Mouse (Mus musculus) CH12.LX (cell line): ENCODE measurements around the gene Ccdc3. TPM values are rescaled to one million over a fixed set of nuclear protein-coding genes. Genes with fewer than 3 reads are reported as not detected.

Source experiments
- DNase-seq: peaks from one replicate; pipeline ENCODE4 v3.0.0-alpha.2; 2013; ENCODE audit errors: extremely low read depth
- H3K27ac ChIP-seq: 2 replicates; pipeline ENCODE4 v1.5.1; 2012; ENCODE audit warnings: low read depth, mild to moderate bottlenecking, control low read depth, moderate library complexity; ENCODE audit not compliant: insufficient read depth
- H3K27me3 ChIP-seq: replicated peaks from 2 replicates; pipeline ENCODE3; 2012; ENCODE audit warnings: inconsistent platforms
- H3K36me3 ChIP-seq, 2 experiments: replicated peaks in 1 of 2; 2 replicates each; pipeline versions ENCODE3 to v1.6.1; 2012; ENCODE audit warnings: inconsistent platforms in 1 of 2, low read length in 1 of 2, mild to moderate bottlenecking in 1 of 2, mixed read lengths in 1 of 2, moderate library complexity in 1 of 2; ENCODE audit not compliant: control insufficient read depth in 1 of 2, insufficient read depth in 1 of 2
- H3K4me1 ChIP-seq, 2 experiments: 2 replicates each; pipeline ENCODE4 v1.6.1; 2012; ENCODE audit warnings: inconsistent platforms in 1 of 2, moderate library complexity in 1 of 2; ENCODE audit not compliant: insufficient read depth in 2 of 2, control insufficient read depth in 1 of 2
- H3K4me2 ChIP-seq: 2 replicates; pipeline ENCODE4 v1.6.1; 2012; ENCODE audit warnings: low read depth, mild to moderate bottlenecking, control low read depth; ENCODE audit not compliant: poor library complexity, insufficient read depth, severe bottlenecking
- H3K4me3 ChIP-seq, 3 experiments: fragments of 150-350 bp in 1 of 3; sonication (generic) in 1 of 3; replicated peaks in 1 of 3; 2 replicates each; pipeline versions ENCODE3 to v1.5.1; 2011 to 2012; ENCODE audit warnings: low read depth in 2 of 3, low read length in 2 of 3, mild to moderate bottlenecking in 2 of 3, moderate library complexity in 2 of 3, control low read depth in 1 of 3, improper control_type of control experiment in 1 of 3, inconsistent platforms in 1 of 3, mixed read lengths in 1 of 3; ENCODE audit not compliant: poor library complexity in 1 of 3
- H3K79me2 ChIP-seq: replicated peaks from 2 replicates; pipeline ENCODE4 v1.6.1; 2012; ENCODE audit warnings: mild to moderate bottlenecking, moderate library complexity; ENCODE audit not compliant: control insufficient read depth, poor library complexity, insufficient read depth, severe bottlenecking; ENCODE audit errors: extremely low read depth
- H3K9ac ChIP-seq: 2 replicates; pipeline ENCODE4 v1.6.1; 2012; ENCODE audit warnings: low read depth, mild to moderate bottlenecking, control low read depth, moderate library complexity; ENCODE audit not compliant: insufficient read depth
- H3K9me3 ChIP-seq: replicated peaks from 2 replicates; pipeline ENCODE3; 2012; ENCODE audit warnings: low read length, inconsistent platforms, mixed read lengths
- BHLHE40 ChIP-seq: IDR thresholded peaks from 2 replicates; pipeline ENCODE4 v1.6.1; 2011; ENCODE audit warnings: mild to moderate bottlenecking, low read depth, low read length, improper control_type of control experiment
- CTCF ChIP-seq, 2 experiments: IDR thresholded peaks in 1 of 2; conservative IDR thresholded peaks in 1 of 2; 2 replicates each; pipeline ENCODE4 v1.5.1; 2011 to 2012; ENCODE audit warnings: low read depth in 2 of 2, low read length in 2 of 2, improper control_type of control experiment in 1 of 2, inconsistent platforms in 1 of 2, mild to moderate bottlenecking in 1 of 2, moderate library complexity in 1 of 2
- E2F4 ChIP-seq: IDR thresholded peaks from 2 replicates; pipeline ENCODE4 v1.6.1; 2011; ENCODE audit warnings: low read depth, low read length, improper control_type of control experiment; ENCODE audit not compliant: insufficient replicate concordance
- IRF4 ChIP-seq: IDR thresholded peaks from 2 replicates; pipeline ENCODE4 v1.6.1; 2014; ENCODE audit warnings: low read depth, mild to moderate bottlenecking, inconsistent platforms, low read length, improper control_type of control experiment
- MAFK ChIP-seq: IDR thresholded peaks from 2 replicates; pipeline ENCODE4 v1.6.1; 2011; ENCODE audit warnings: low read length, improper control_type of control experiment; ENCODE audit not compliant: insufficient replicate concordance
- MEF2A ChIP-seq: IDR thresholded peaks from 2 replicates; pipeline ENCODE4 v1.6.1; 2014; ENCODE audit warnings: low read depth, mild to moderate bottlenecking, inconsistent platforms, low read length, improper control_type of control experiment, borderline replicate concordance
- MXI1 ChIP-seq: IDR thresholded peaks from 2 replicates; pipeline ENCODE4 v1.6.1; 2011; ENCODE audit warnings: mild to moderate bottlenecking, low read depth, low read length, improper control_type of control experiment
- MYC ChIP-seq: IDR thresholded peaks from 2 replicates; pipeline ENCODE4 v1.6.1; 2011; ENCODE audit warnings: low read depth, mild to moderate bottlenecking, improper control_type of control experiment, low read length
- PAX5 ChIP-seq: IDR thresholded peaks from 2 replicates; pipeline ENCODE4 v1.6.1; 2012; ENCODE audit warnings: low read length, inconsistent platforms, mixed read lengths
- POLR2A ChIP-seq: IDR thresholded peaks from 2 replicates; pipeline ENCODE4 v1.6.1; 2011; ENCODE audit warnings: low read depth, mild to moderate bottlenecking, improper control_type of control experiment, low read length
- POLR2AphosphoS2 ChIP-seq: IDR thresholded peaks from 2 replicates; pipeline ENCODE4 v1.6.1; 2011; ENCODE audit warnings: low read depth, low read length, improper control_type of control experiment
- RAD21 ChIP-seq: IDR thresholded peaks from 2 replicates; pipeline ENCODE4 v1.6.1; 2011; ENCODE audit warnings: low read depth, mild to moderate bottlenecking, low read length, improper control_type of control experiment, moderate library complexity
- RCOR1 ChIP-seq: conservative IDR thresholded peaks from 2 replicates; pipeline ENCODE4 v1.6.1; 2012; ENCODE audit warnings: low read depth, mild to moderate bottlenecking, inconsistent platforms, low read length, improper control_type of control experiment
- SIN3A ChIP-seq: IDR thresholded peaks from 2 replicates; pipeline ENCODE4 v1.6.1; 2012; ENCODE audit warnings: low read length, improper control_type of control experiment, inconsistent platforms
- TBP ChIP-seq: conservative IDR thresholded peaks from 2 replicates; pipeline ENCODE4 v1.6.1; 2011; ENCODE audit warnings: low read depth, low read length, improper control_type of control experiment
- TCF12 ChIP-seq: IDR thresholded peaks from 2 replicates; pipeline ENCODE4 v1.6.1; 2014; ENCODE audit warnings: low read depth, mild to moderate bottlenecking, inconsistent platforms, low read length, improper control_type of control experiment
- UBTF ChIP-seq: IDR thresholded peaks from 2 replicates; pipeline ENCODE4 v1.6.1; 2012; ENCODE audit warnings: low read depth, mild to moderate bottlenecking, inconsistent platforms, low read length, improper control_type of control experiment, moderate library complexity
- USF1 ChIP-seq: IDR thresholded peaks from 2 replicates; pipeline ENCODE4 v1.6.1; 2014; ENCODE audit warnings: low read depth, mild to moderate bottlenecking, inconsistent platforms, low read length, improper control_type of control experiment
- USF2 ChIP-seq: conservative IDR thresholded peaks from 2 replicates; pipeline ENCODE4 v1.6.1; 2011; ENCODE audit warnings: low read depth, low read length, improper control_type of control experiment
- ZMIZ1 ChIP-seq: IDR thresholded peaks from 2 replicates; pipeline ENCODE4 v1.6.1; 2012; ENCODE audit warnings: low read depth, mild to moderate bottlenecking, inconsistent platforms, low read length, improper control_type of control experiment
- dilution Hi-C: fragments of 300-500 bp; cut with MboI; formaldehyde crosslinking; loops from 2 replicates; pipeline ENCODE4 v1.14.3; 2020; ENCODE audit warnings: low sequenced_read_pairs; ENCODE audit not compliant: extremely low pct_unique_long_range_greater_than_20kb, extremely low pct_ligation_motif_present
- in situ Hi-C: fragments of 300-500 bp; cut with MboI; formaldehyde crosslinking; loops from 3 replicates; pipeline ENCODE4 v1.14.3; 2019; ENCODE audit warnings: low sequenced_read_pairs, low pct_ligation_motif_present, low pct_unique_long_range_greater_than_20kb, mixed read lengths
- polyA plus RNA-seq: library from polyadenylated mRNA; unstranded; fragments of >175 nt; gene quantifications from 2 replicates; pipeline ENCODE4 v1.2.1, GENCODE M21; 2012; ENCODE audit warnings: low read depth; ENCODE audit not compliant: insufficient read length
- total RNA-seq, 2 experiments: library from RNA; depleted of rRNA; stranded (reverse); fragments of 300-350 nt in 1 of 2; fragments of >200 nt in 1 of 2; gene quantifications; 2 replicates each; pipeline ENCODE4 v1.2.3; 2012 to 2014

Gene Ccdc3
- total and polyA plus RNA-seq, 3 experiments = not detected

DNA sequence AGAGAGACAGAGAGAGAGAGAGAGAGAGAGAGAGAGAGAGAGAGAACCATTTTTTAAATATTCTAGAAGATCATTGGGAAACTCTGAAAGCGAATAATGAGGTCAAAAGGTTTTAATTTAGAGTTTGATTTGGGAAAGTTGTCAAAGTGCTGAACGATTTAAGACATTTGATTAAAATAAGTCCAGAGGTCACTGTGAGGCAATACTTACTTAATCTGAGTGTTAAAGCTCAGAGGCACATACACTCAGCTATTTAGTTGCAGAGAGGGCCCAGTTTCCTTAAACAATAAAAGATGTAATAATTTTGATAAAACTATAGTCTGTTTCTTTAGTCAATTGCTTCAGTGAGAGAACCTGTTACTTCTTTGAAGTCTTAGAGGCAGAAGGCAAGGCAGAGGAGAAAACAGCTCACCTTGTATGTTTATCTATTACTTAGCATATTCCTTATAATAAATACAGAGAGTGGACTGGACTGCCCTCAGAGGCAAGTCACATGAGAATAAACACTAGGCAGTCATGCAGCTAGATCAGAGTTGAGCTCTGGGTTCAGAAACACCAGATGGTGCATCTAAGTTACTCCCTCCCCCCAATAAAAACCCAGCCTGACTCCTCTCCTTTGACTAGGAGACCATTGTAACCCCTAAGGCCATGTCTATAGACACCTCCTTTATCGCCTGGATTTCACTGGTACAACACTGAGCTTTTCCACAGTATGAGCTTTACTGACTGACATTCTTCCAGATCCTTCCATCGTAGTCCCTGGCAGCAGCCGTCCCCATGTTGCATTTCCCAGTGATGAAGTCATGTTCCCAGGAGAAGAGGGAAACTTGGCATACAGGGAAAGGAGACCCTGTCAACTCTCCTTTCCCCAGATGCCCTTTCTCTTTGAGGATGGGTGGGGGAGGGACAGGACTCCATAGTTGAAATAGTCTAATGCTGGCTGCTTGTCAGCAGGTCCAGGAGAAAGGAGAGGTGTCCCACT is 44.2 kb downstream of the Ccdc3 start:
- in situ Hi-C loops (no loop called here), dilution Hi-C loops (no loop called here)
- Histone ChIP-seq H3K79me2 (no peaks in the 10 kb centered on the region), H3K9me3 (no peaks in the 10 kb centered on the region), H3K4me3 (no peak overlapping the region), H3K36me3 (no peaks in the 10 kb centered on the region), H3K27ac (no peak overlapping the region), H3K27me3 (no peaks in the 10 kb centered on the region), H3K9ac (no peak overlapping the region), H3K4me2 (no peak overlapping the region), H3K4me1 (no peaks in the 10 kb centered on the region)
- DNase-seq = no peak
- no peak for TF ChIP-seq TBP
- no peak for TF ChIP-seq MXI1
- TF ChIP-seq SIN3A = no peak
- TF ChIP-seq CTCF (conservative IDR thresholded peaks at IDR 0.05 in 1 of 2, IDR thresholded peaks at IDR 0.05 in 1 of 2; ENCODE audit: low read depth in 2 of 2, low read length in 2 of 2) = no peak
- TF ChIP-seq E2F4 = no peak
- TF ChIP-seq USF2 = no peak
- TF ChIP-seq USF1 = no peak

DNA sequence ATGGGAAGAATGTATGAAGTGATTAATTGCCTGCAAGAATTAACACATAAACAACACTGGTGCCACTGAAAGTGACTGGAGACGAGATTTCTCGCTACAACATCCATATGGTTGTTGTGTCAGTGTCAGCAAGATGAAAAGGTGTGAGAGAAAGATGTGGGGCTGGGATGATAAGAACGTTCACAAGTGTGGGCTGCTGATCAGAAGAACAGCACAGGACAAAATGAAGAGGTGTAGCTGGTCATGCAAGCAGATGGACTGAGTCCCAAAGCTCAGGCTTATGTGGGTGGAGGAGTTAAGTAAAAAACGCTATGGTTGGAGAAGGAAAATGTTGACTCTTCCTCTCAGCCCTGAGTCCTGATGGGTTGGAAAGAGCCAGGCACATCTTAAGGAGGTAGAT is 46.6 kb downstream of the Ccdc3 start:
- dilution Hi-C loops = no loop called here
- DNase-seq = no peak
- Histone ChIP-seq H3K9ac (no peak overlapping the region), H3K4me3 (no peak overlapping the region), H3K4me2 (no peak overlapping the region), H3K27me3 (no peaks in the 10 kb centered on the region), H3K79me2 (no peaks in the 10 kb centered on the region), H3K27ac (no peak overlapping the region), H3K4me1 (peaks cover 0 to 2% of the 10 kb centered on the region in 2 experiments; a peak in 1 of 4 replicates), H3K36me3 (no peaks in the 10 kb centered on the region), H3K9me3 (no peaks in the 10 kb centered on the region)
- in situ Hi-C loops = no loop called here
- no peak for TF ChIP-seq UBTF
- no peak for TF ChIP-seq MAFK
- TF ChIP-seq POLR2AphosphoS2 = no peak
- TF ChIP-seq RAD21 = no peak
- TF ChIP-seq MYC = no peak
- no peak for TF ChIP-seq ZMIZ1
- no peak for TF ChIP-seq USF2
- TF ChIP-seq BHLHE40 = no peak
- TF ChIP-seq MEF2A = no peak
- no peak for TF ChIP-seq RCOR1
- TF ChIP-seq IRF4 = no peak
- no peak for TF ChIP-seq E2F4
- no peak for TF ChIP-seq PAX5
- TF ChIP-seq POLR2A = no peak
- TF ChIP-seq TCF12 = no peak
